Mouse (Mus musculus): Measurements from ENCODE around the gene Ss18l1. TPM values are rescaled to one million over a fixed set of nuclear protein-coding genes. Genes with fewer than 3 reads are reported as not detected.

Ss18l1 gene
- 0.54 and 0.75 TPM in 2 replicates for polyA plus RNA-seq (2012; ENCODE audit: insufficient read depth, low replicate concordance)

DNA sequence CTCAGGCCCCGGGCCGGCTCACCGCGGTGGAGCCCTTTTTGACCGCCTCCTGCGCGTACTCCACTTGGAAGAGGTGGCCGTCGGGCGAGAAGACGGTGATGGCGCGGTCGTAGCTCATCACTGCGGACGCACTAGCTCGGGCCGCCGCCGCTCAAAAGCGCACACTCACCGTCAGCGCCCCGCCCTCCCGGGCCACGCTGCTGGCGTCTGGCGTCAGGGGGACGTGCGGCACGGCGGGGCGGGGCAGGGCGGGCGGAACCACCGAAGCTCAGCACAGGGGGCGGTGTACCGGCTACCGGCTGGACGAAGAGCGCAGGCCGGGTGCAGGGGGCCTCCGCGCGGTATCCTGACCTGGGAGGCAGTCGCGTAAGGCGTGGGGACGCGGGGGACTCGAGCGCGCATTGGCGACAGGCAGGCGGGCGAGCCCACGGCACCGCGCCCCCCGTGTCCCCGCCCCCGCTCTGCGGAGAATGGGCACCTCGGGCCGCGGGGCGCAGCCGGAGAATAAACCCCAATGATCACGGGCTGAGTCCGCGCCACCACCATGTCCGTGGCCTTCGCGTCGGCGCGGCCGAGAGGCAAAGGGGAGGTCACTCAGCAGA, at the start of gene Ss18l1, which contains the start of gene Psma7:
Gene Ss18l1 (plus strand): TSS at position 254 of the 602 bp plus-strand sequence.
Gene Psma7 (minus strand): TSS at position 178 of the 602 bp plus-strand sequence.
- Histone ChIP-seq H3K9me3 (0 out of 2 replicates have a peak, but pooled peaks cover 3% of the 10 kb centered on the region), H3K4me1 (peaks cover 58% of the 10 kb centered on the region), H3K36me3 (replicated peaks; ENCODE audit: low read length) (peaks cover 39% of the 10 kb centered on the region), H3K4me3 (replicated peaks) (peak within 1 kb of the TSS; percentile 100), H3K27me3 (replicated peaks) (peaks cover 11% of the 10 kb centered on the region)
- TF ChIP-seq GATA1 (IDR thresholded peaks at IDR 0.05; ENCODE audit: borderline replicate concordance, low read length), result no peak
- TF ChIP-seq FLI1 (IDR thresholded peaks at IDR 0.05; ENCODE audit: low read length), result no peak

DNA sequence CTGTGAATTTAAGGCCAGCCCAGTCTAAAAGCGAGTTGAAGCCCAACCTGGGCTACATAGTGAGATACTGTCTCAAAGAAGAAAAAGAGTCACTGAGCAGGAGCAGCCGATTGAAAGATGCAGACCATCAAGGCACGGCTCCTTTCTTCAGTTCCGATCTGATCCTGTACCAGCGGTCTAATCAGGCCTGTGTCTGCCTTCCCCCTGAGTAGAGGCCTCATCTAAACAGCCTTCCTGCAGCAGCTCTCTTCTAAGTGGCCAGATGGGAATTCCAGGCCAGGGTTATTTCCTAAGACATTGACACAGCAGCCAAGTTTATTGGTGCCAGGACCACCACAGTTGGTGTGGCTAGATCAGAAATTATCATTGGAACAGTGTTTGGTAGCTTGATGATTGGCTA, 49.2 kb upstream of the Ss18l1 start:
- Histone ChIP-seq H3K9me3 (no peaks in the 10 kb centered on the region), H3K27me3 (replicated peaks) (peaks cover 5% of the 10 kb centered on the region), H3K4me1 (peaks cover 10% of the 10 kb centered on the region), H3K4me3 (replicated peaks) (no peak overlapping the region), H3K36me3 (replicated peaks; ENCODE audit: low read length) (no peaks in the 10 kb centered on the region)
- no peak for TF ChIP-seq FLI1 (IDR thresholded peaks at IDR 0.05; ENCODE audit: low read length)
- TF ChIP-seq GATA1 (IDR thresholded peaks at IDR 0.05; ENCODE audit: borderline replicate concordance, low read length), result no peak

DNA sequence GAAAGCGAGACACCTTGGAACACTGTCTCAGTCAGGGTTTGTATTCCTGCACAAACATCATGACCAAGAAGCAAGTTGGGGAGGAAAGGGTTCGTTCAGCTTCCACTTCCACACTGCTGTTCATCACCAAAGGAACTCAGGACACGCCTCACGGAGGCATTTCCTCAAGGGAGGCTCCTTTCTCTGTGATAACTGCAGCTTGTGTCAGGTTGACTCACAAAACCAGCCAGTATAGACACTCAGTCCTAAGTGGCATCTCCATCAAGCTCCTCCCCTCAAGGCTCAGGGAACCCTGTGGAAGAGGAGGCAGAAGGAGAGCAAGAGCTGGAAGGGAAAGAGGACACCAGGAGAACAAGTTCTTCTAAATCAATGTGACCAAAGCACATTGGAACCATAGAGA, 43.9 kb upstream of the Ss18l1 start:
- Histone ChIP-seq H3K27me3 (replicated peaks) (peaks cover 13% of the 10 kb centered on the region), H3K9me3 (no peaks in the 10 kb centered on the region), H3K4me1 (peaks cover 5% of the 10 kb centered on the region; the same call in 1 of the 2 replicates), H3K4me3 (replicated peaks) (no peak overlapping the region), H3K36me3 (replicated peaks; ENCODE audit: low read length) (no peaks in the 10 kb centered on the region)
- TF ChIP-seq GATA1 (IDR thresholded peaks at IDR 0.05; ENCODE audit: borderline replicate concordance, low read length), result no peak
- TF ChIP-seq FLI1 (IDR thresholded peaks at IDR 0.05; ENCODE audit: low read length), result no peak

DNA sequence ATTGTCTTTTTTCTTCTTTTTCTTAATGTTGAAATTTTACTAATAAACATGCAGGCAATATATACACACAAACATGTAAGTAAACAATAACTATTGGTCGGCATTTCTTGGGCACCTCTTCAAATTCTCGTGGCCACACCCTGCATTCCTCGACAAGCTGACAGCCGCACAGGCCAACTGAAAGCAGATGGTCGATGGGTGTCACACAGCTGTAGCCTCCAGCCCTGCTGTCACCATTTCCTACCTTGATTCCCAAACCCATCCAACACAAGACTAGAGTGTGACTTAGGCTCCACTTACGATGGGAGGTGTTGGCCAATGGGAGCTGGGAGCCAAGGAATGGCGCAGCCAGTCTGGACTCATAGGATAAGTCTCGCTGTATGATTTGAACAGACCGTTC, 40.7 kb upstream of the Ss18l1 start:
- H3K27me3 ChIP-seq (replicated peaks), result peaks cover 32% of the 10 kb centered on the region
- no peaks in the 10 kb centered on the region for H3K9me3 ChIP-seq
- no peaks in the 10 kb centered on the region for H3K36me3 ChIP-seq (replicated peaks; ENCODE audit: low read length)
- H3K4me3 ChIP-seq (replicated peaks), result no peak overlapping the region
- peaks cover 8% of the 10 kb centered on the region; the same call in 1 of the 2 replicates for H3K4me1 ChIP-seq
- TF ChIP-seq GATA1 (IDR thresholded peaks at IDR 0.05; ENCODE audit: borderline replicate concordance, low read length), result no peak
- TF ChIP-seq FLI1 (IDR thresholded peaks at IDR 0.05; ENCODE audit: low read length), result no peak

DNA sequence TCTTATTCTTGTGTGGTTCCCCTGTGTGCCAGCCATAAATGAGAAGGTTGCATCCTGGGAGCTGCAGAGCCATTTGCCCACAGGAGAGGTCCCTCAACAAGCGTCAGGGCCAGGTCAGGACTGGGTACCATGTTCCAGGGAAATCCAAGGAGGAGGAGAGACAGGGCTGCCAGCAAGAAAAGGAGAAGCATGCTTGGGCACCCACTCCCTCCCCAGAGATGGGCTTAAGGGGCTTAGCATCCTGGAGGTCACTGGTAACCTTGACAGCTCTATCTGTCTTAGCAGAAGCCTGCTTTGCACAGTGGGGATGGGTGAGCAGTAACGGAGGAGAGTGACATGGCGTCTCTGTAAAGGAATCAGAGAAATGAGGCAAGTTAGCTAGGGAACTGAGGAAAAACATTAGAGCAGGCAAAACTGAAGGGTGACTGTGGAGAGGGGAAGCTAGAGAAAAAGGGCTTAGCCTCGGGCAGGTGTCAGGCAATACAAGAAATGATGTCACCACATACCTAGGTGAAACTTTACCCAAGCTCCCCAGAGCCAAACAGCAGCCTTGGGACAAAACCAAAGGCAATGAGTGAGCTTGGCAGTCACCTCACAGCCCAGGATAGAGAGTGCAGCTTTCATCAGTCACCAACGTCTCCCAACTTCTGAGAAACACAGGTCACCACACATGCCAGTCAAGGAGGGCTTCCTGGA, 36.5 kb upstream of the Ss18l1 start:
- TF ChIP-seq GATA1 (IDR thresholded peaks at IDR 0.05; ENCODE audit: borderline replicate concordance, low read length), result no peak
- TF ChIP-seq FLI1 (IDR thresholded peaks at IDR 0.05; ENCODE audit: low read length), result no peak
- Histone ChIP-seq H3K9me3 (peaks cover 25% of the 10 kb centered on the region), H3K36me3 (replicated peaks; ENCODE audit: low read length) (no peaks in the 10 kb centered on the region), H3K27me3 (replicated peaks) (peaks cover 39% of the 10 kb centered on the region), H3K4me3 (replicated peaks) (no peak overlapping the region), H3K4me1 (0 out of 2 replicates have a peak, but pooled peaks cover 3% of the 10 kb centered on the region)

DNA sequence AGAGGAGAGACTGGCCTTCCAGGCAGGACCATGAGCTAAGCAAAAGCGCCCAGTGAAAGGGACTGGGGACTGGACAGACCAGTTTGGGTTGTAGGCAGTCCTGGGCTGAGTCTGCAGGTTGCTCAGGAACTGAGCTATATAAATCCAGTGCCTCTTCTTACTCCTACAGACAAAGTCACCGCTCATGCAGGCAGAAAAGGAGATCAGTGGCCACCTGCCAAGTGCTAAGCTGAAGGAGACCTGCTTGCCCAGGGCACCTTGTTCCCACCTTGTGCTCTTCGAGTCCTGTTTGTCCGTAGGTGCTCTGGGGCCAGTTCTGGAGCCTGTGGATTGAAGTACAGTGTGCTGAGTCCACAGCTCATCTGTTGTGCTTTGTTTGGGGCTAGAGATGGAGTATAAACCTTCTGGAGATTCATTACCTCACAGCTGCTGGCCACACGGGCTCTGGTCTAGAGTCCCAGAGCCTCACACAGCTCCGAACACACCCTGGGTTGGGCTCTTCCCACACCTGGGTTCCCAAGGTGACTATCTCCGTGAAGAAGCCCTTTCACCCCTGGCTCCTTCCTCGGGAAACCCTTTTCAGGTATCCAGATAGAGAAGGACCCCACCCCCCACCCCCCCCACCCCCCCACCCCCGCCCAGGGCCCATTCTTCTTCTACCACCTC, 35.8 kb upstream of the Ss18l1 start:
- Histone ChIP-seq H3K36me3 (replicated peaks; ENCODE audit: low read length) (no peaks in the 10 kb centered on the region), H3K27me3 (replicated peaks) (peaks cover 39% of the 10 kb centered on the region), H3K9me3 (peaks cover 25% of the 10 kb centered on the region), H3K4me3 (replicated peaks) (no peak overlapping the region), H3K4me1 (0 out of 2 replicates have a peak, but pooled peaks cover 3% of the 10 kb centered on the region)
- TF ChIP-seq FLI1 (IDR thresholded peaks at IDR 0.05; ENCODE audit: low read length) (no peak), GATA1 (IDR thresholded peaks at IDR 0.05; ENCODE audit: borderline replicate concordance, low read length) (no peak)

DNA sequence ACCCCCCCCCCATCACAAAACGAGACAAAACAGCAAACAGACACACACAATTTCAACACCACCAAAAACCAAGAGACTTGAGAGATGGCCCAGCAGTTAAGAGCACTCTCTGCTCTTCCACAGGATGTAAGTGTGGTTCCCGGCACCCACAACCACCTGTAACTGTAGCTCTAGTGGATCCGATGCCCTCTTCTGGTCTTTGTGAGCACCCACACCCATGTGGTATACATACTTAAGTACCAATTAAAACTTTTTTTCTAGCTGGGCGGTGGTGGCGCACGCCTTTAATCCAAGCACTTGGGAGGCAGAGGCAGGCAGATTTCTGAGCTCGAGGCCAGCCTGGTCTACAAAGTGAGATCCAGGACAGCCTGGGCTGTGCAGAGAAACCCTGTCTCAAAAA, 31.6 kb upstream of the Ss18l1 start:
- TF ChIP-seq FLI1 (IDR thresholded peaks at IDR 0.05; ENCODE audit: low read length), result no peak
- no peak for TF ChIP-seq GATA1 (IDR thresholded peaks at IDR 0.05; ENCODE audit: borderline replicate concordance, low read length)
- peaks cover 40% of the 10 kb centered on the region for H3K27me3 ChIP-seq (replicated peaks)
- peaks cover 13% of the 10 kb centered on the region for H3K4me1 ChIP-seq
- H3K4me3 ChIP-seq (replicated peaks), result no peak overlapping the region
- H3K9me3 ChIP-seq, result peaks cover 25% of the 10 kb centered on the region
- no peaks in the 10 kb centered on the region for H3K36me3 ChIP-seq (replicated peaks; ENCODE audit: low read length)

DNA sequence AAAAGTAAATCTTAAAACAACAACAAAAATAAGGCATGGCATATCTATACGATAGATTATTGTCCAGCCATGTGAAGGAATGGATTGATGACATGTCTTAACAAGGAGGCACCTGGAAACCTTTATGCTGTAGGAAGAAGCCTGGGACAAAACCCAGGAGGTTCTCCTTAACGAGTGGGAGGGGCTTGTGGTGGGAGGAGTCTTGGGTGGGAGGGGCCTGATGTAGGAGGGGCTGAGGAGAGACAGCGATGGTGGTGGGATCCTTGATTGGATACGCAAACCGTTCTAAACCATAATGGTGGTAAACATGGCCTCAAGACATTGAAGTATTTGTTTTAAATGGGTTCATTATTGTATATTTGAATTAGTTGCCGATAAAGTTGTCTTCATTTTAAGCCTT, 30.9 kb upstream of the Ss18l1 start:
- Histone ChIP-seq H3K4me3 (replicated peaks) (no peak overlapping the region), H3K36me3 (replicated peaks; ENCODE audit: low read length) (no peaks in the 10 kb centered on the region), H3K27me3 (replicated peaks) (peaks cover 35% of the 10 kb centered on the region), H3K9me3 (peaks cover 25% of the 10 kb centered on the region), H3K4me1 (peaks cover 10% of the 10 kb centered on the region)
- TF ChIP-seq FLI1 (IDR thresholded peaks at IDR 0.05; ENCODE audit: low read length), result no peak
- TF ChIP-seq GATA1 (IDR thresholded peaks at IDR 0.05; ENCODE audit: borderline replicate concordance, low read length), result no peak

DNA sequence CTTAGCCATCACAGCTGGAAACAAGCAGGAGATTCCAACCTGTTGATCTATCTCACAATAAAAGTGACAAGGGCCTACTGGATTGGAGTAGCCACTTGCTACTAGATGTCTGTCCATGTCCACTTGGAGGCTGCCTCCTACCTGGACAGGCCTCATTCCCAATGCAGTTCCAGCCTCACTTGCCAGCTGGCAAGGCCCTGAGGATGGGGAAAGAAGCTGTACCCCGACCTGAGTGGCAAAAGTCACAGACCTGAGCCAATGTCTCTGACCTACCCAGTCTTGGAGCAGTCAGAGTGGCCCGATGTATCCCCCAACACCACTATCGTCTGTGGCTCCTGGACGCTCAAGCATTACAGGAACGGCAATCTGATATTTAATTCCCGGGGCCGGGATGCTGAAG, 28.6 kb upstream of the Ss18l1 start:
- H3K27me3 ChIP-seq (replicated peaks), result peaks cover 36% of the 10 kb centered on the region

More for the DNA sequence above, 28.6 kb upstream of the Ss18l1 start:
- Histone ChIP-seq H3K9me3 (peaks cover 11% of the 10 kb centered on the region), H3K4me3 (replicated peaks) (no peak overlapping the region), H3K4me1 (peaks cover 22% of the 10 kb centered on the region), H3K36me3 (replicated peaks; ENCODE audit: low read length) (no peaks in the 10 kb centered on the region)
- TF ChIP-seq FLI1 (IDR thresholded peaks at IDR 0.05; ENCODE audit: low read length), result no peak
- no peak for TF ChIP-seq GATA1 (IDR thresholded peaks at IDR 0.05; ENCODE audit: borderline replicate concordance, low read length)

Measured in megakaryocyte, embryonic 14.5 days (primary cell).